Mouse (Mus musculus): ENCODE data around the gene Fbxl19.

The Fbxl19 gene

GRCm38 (mm10) chr7:127801010-127801621, 56.8 kb downstream of the Fbxl19 start:
- DNase-seq (ENCODE audit: low spot score), result no peak

GRCm38 (mm10) chr7:127802313-127802712, 58.0 kb downstream of the Fbxl19 start:
- DNase-seq (ENCODE audit: low spot score), result no peak

GRCm38 (mm10) chr7:127808821-127809220, 64.5 kb downstream of the Fbxl19 start:
- no peak for DNase-seq (ENCODE audit: low spot score)

GRCm38 (mm10) chr7:127809846-127810245, 65.5 kb downstream of the Fbxl19 start:
- no peak for DNase-seq (ENCODE audit: low spot score)

- no peak for DNase-seq (ENCODE audit: low spot score)
These were observed 66.3 kb downstream of the Fbxl19 start for GRCm38 (mm10) chr7:127810650-127811049.

GRCm38 (mm10) chr7:127811240-127811639, 66.9 kb downstream of the Fbxl19 start:
- no peak for DNase-seq (ENCODE audit: low spot score)

GRCm38 (mm10) chr7:127812292-127812691, 67.9 kb downstream of the Fbxl19 start:
- DNase-seq (ENCODE audit: low spot score), result no peak

- no peak for DNase-seq (ENCODE audit: low spot score)
These were observed 69.5 kb downstream of the Fbxl19 start for GRCm38 (mm10) chr7:127813821-127814220.

- no peak for DNase-seq (ENCODE audit: low spot score)
These were observed 70.0 kb downstream of the Fbxl19 start for GRCm38 (mm10) chr7:127814241-127814921.

- DNase-seq (ENCODE audit: low spot score), result no peak
These were observed 70.8 kb downstream of the Fbxl19 start for GRCm38 (mm10) chr7:127815116-127815665.

GRCm38 (mm10) chr7:127815954-127816821, 71.8 kb downstream of the Fbxl19 start:
- no peak for DNase-seq (ENCODE audit: low spot score)

GRCm38 (mm10) chr7:127817053-127817452, 72.7 kb downstream of the Fbxl19 start:
- DNase-seq (ENCODE audit: low spot score), result no peak

GRCm38 (mm10) chr7:127817776-127818175, 73.4 kb downstream of the Fbxl19 start:
- DNase-seq (ENCODE audit: low spot score), result no peak
